Mouse (Mus musculus): ENCODE results near the gene Akap13.

Akap13 gene

GRCm38 (mm10) chr7:75456152-75456888 is 986 bp downstream of the Akap13 start:
- ATAC-seq (ENCODE audit: insufficient number of reproducible peaks, low FRiP score, low TSS enrichment): no peak

- no peak for ATAC-seq (ENCODE audit: insufficient number of reproducible peaks, low FRiP score, low TSS enrichment)
Measured at GRCm38 (mm10) chr7:75460290-75460689, 5.0 kb downstream of the Akap13 start.

- ATAC-seq (ENCODE audit: insufficient number of reproducible peaks, low FRiP score, low TSS enrichment): no peak
Measured at GRCm38 (mm10) chr7:75463579-75464162, 8.3 kb downstream of the Akap13 start.

GRCm38 (mm10) chr7:75467791-75468190 is 12.5 kb downstream of the Akap13 start:
- ATAC-seq (ENCODE audit: insufficient number of reproducible peaks, low FRiP score, low TSS enrichment): no peak

- no peak for ATAC-seq (ENCODE audit: insufficient number of reproducible peaks, low FRiP score, low TSS enrichment)
Measured at GRCm38 (mm10) chr7:75470318-75470925, 15.1 kb downstream of the Akap13 start.

GRCm38 (mm10) chr7:75472316-75473195 is 17.2 kb downstream of the Akap13 start:
- ATAC-seq (ENCODE audit: insufficient number of reproducible peaks, low FRiP score, low TSS enrichment): no peak

GRCm38 (mm10) chr7:75473294-75473693 is 18.0 kb downstream of the Akap13 start:
- ATAC-seq (ENCODE audit: insufficient number of reproducible peaks, low FRiP score, low TSS enrichment): no peak

- no peak for ATAC-seq (ENCODE audit: insufficient number of reproducible peaks, low FRiP score, low TSS enrichment)
Measured at GRCm38 (mm10) chr7:75474064-75474463, 18.7 kb downstream of the Akap13 start.

- no peak for ATAC-seq (ENCODE audit: insufficient number of reproducible peaks, low FRiP score, low TSS enrichment)
Measured at GRCm38 (mm10) chr7:75474564-75475150, 19.3 kb downstream of the Akap13 start.

GRCm38 (mm10) chr7:75478060-75478459 is 22.7 kb downstream of the Akap13 start:
- no peak for ATAC-seq (ENCODE audit: insufficient number of reproducible peaks, low FRiP score, low TSS enrichment)

GRCm38 (mm10) chr7:75480721-75481426 is 25.5 kb downstream of the Akap13 start:
- ATAC-seq (ENCODE audit: insufficient number of reproducible peaks, low FRiP score, low TSS enrichment): no peak

GRCm38 (mm10) chr7:75486031-75486430 is 30.7 kb downstream of the Akap13 start:
- ATAC-seq (ENCODE audit: insufficient number of reproducible peaks, low FRiP score, low TSS enrichment): no peak

- no peak for ATAC-seq (ENCODE audit: insufficient number of reproducible peaks, low FRiP score, low TSS enrichment)
Measured at GRCm38 (mm10) chr7:75495941-75496441, 40.7 kb downstream of the Akap13 start.

GRCm38 (mm10) chr7:75498627-75499026 is 43.3 kb downstream of the Akap13 start:
- no peak for ATAC-seq (ENCODE audit: insufficient number of reproducible peaks, low FRiP score, low TSS enrichment)

GRCm38 (mm10) chr7:75499271-75499670 is 43.9 kb downstream of the Akap13 start:
- no peak for ATAC-seq (ENCODE audit: insufficient number of reproducible peaks, low FRiP score, low TSS enrichment)

- ATAC-seq (ENCODE audit: insufficient number of reproducible peaks, low FRiP score, low TSS enrichment): no peak
Measured at GRCm38 (mm10) chr7:75500164-75500563, 44.8 kb downstream of the Akap13 start.

- ATAC-seq (ENCODE audit: insufficient number of reproducible peaks, low FRiP score, low TSS enrichment): no peak
Measured at GRCm38 (mm10) chr7:75500793-75501192, 45.5 kb downstream of the Akap13 start.

GRCm38 (mm10) chr7:75504524-75504923 is 49.2 kb downstream of the Akap13 start:
- ATAC-seq (ENCODE audit: insufficient number of reproducible peaks, low FRiP score, low TSS enrichment): no peak

GRCm38 (mm10) chr7:75506628-75507027 is 51.3 kb downstream of the Akap13 start:
- ATAC-seq (ENCODE audit: insufficient number of reproducible peaks, low FRiP score, low TSS enrichment): no peak
